Mouse (Mus musculus) thymus, adult 2 months (tissue): ENCODE data around the gene Kat2b.

Source experiments
- CTCF ChIP-seq: fragments of 200-500 bp; IDR thresholded peaks from 2 replicates; pipeline ENCODE4 v1.5.1; 2012; ENCODE audit warnings: mild to moderate bottlenecking, control low read depth, low read length, moderate library complexity, borderline replicate concordance; ENCODE audit not compliant: control insufficient read depth, poor library complexity, insufficient read depth; ENCODE audit errors: extremely low read depth
- POLR2A ChIP-seq: fragments of 200-500 bp; IDR thresholded peaks from 2 replicates; pipeline ENCODE4 v1.6.1; 2012; ENCODE audit warnings: mild to moderate bottlenecking, low read length, control low read depth, moderate library complexity; ENCODE audit not compliant: control insufficient read depth, poor library complexity, insufficient read depth; ENCODE audit errors: extremely low read depth

GRCm38 (mm10) chr17:53631344-53631743, 64.7 kb downstream of the Kat2b start:
- TF ChIP-seq POLR2A (no peak), CTCF (no peak)
